Mouse (Mus musculus): ENCODE data around the gene Rpl19. TPM values are rescaled to one million over a fixed set of nuclear protein-coding genes. Genes with fewer than 3 reads are reported as not detected.

The Rpl19 gene
- 850 and 958 TPM in 2 replicates for polyA plus RNA-seq (2012; rRNA removed)

DNA sequence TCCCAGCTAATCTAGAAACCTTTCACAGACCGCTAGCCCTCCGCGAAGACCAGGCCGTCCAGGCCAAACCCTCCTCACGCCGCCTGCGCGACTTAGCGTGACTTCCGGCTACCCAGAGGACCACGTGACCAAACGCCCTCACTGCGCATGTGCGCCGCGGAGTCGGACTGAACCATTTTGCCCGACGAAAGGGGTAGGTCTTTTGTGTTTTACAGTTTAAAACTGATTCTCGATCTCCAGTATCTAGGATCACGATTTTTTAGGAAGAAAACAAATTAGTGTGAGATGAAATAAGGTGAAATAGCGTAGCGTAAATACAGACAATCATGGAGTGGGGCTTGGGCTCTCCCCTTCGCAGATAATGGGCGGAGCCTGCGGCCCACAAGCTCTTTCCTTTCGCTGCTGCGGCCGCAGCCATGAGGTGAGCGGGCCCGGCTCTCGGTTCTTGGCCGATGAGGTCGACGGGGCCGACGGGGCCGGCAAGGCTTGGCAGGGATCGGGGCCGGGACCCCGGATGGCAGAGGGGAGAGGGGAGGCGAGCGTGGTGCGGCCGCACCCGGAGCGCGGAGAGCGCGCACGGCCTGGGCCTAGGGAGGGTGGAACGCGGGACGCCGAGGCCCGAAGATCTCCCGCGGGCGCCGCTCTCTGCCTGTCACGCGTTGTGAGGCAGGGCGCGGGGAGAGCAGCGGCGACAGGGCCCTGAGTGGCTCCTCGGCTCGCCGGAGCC is at the start of gene Rpl19:
TSS of gene Rpl19 (plus strand) at position 141 of the 727 bp plus-strand sequence.

DNA sequence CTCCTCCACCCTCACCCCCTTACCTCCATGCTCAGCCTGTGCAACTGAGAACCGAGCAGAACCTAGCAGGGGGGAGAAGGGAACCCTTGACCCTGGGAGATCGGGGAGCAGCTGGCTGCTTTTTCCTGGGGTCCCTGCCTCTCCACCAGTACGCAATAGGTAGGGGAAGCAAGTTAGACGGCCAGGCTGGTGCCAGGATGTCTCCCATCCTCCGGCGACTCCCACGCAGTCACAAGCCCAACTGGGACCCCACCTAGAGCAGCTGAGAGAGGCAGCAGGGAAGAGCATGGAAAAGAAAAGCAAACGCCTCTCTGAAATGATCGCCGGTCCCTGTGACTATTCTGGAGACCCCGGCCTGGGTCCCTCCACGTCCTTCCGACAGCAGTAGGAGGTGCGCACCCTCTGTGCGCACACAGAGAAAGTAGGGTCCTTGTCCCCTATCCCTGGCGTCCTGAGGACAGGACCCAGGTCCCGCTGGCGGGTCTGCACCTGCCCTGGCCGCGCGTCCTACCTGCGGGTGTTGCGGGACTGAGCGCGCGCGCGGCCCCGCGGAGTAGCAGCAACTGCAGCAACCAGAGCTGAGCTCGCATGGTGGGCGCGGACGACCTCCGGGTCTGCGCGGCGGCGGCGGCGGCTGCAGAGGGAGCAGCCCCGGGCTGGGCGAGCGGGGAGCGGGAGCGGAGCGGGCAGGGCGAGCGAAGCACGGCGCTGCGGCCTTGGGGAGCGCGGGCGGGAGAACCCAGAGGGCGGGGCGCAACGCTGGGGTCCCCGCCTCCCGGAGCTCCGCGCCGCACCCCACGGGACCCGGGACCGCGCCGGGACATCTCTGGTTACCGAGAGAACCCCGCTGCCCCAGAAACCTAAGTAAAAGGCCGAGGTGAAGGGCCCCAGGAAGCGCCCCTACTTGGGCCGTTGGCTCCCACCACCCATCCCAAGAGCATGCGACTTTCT is 40.5 kb upstream of the Rpl19 start, which contains the start of gene Plxdc1:
TSS of gene Plxdc1 (minus strand) at position 718 of the 951 bp plus-strand sequence.

DNA sequence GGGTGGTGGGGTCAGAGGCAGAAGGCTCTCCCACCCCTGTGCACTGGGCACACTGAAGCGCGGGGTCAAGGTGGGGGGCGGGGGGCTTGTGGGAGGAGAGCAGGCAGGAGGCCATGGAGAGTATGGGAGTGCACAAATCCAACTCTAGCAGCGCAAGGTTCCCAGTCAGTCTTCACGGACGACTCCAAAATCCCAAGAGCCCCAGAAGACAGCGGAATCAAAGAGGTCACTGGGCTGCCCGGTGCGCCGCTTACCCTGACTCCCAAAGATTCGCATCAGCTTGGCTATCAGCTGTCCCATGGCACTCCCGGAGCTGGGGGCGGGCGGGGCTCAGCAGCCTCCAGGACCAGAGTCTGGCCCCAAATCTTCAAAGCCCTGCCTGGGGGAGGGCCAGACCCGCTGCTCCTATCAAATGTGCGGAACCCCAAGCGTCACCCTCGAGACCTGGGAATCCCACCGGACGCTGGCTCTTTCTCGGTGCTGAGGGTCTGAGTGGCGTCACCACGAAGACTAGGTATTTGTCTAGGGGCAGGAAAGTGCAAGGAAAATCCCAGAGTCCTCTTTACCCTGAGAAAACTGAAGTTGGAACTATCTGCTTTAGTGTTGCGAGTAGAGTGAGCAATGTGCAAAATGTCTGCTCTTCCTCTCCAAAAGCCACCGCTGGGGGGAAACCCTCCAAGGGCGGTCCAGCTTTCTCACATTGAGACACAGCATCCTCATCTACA is 30.8 kb upstream of the Rpl19 start, which contains the start of gene Arl5c:
TSS of gene Arl5c (minus strand) at position 618 of the 725 bp plus-strand sequence.

DNA sequence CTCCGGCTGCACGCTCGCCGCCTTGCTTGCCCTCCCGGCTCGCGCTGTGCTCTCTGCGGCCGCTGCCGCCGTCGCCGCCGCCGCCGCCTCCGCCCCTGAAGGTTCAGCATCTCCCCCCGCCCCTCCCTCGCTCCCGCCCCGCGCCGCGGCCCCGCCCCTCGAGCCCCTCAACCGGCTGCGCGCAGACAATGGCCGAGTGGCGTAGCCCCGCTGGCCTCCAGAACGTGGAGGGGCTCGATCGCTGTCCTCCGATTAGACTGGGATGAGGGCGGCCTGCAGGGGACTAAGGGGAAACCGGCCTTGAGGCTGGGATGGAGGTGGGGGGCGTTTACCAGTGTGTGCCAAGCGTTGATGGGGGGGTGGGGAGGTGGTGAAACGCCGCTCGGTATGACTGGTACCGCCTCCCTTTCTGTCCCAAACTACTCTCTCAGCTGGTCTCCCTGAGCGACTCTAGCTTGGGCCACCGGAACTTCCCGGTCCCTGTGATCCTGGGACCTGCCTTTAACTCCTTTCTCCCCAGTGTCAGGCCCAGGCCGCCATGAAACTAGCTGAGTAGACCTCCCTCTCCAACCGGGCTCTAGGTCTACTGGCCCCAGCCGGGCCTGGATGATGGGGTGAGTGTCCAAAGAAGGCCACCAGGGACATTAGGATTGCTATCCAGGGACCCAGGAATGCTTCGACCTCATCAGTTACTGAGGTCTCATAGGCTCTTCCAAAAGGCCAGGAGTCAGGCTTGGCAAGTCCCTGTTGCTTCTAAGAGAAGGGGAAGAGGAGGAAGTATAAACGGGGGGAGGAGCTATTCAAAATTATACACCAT is 3.7 kb upstream of the Rpl19 start, which contains the start of gene Cacnb1:
TSS of gene Cacnb1 (minus strand) at position 480 of the 817 bp plus-strand sequence.

DNA sequence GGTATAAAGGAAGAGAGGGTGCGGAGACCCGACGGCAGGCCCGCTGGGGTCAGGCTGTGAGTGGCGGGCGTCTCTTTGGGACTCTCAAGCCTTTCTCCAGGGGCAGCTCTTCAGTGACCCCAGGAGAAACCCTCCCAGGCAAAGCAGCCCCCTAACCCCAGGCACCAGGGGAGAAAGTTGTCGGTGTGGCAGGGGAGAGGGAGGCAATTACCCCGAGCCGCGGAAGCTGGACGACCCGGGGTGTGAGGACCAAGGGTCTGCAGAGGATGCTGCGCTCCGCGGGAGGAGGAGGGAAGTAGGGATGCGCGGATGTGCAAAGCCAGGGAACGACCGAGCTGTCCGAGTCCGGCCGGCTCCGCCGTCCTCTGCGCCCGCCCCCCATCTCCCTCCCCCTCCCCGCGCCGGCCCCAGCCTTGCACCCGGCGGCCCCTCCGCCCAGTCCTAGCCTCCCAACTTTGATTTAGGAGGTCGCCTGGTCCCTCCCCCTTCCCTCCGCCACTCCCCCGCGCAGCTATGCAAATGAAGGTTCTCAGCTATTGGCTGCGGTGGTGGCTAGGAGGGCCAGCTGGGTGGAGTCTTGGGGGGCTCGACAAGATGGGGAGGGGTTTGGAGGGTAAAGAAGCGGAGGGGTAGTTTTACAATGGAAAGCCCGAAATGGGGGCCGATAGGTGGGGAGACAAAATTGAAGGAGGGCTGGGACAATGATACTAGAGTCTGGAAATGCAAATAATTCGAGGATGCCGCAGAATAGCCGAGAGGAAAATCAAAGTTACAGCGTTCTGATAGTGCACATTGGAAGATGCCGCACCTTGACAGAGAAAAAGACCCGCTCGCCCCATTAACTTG is 26.7 kb downstream of the Rpl19 start, which contains the start of gene Stac2:
TSS of gene Stac2 (minus strand) at position 474 of the 846 bp plus-strand sequence.

Other genes starting within 250 kb of the Rpl19 start
- gene Rpl23, start 244.3 kb upstream of the Rpl19 start, polyA plus RNA-seq (2012; rRNA removed), result 465 and 506 TPM in 2 replicates
- 26.2 and 29.9 TPM in 2 replicates for gene Lasp1, start 227.7 kb upstream of the Rpl19 start, polyA plus RNA-seq (2012; rRNA removed)
- 0.22 and 0.30 TPM in 2 replicates for gene B230217C12Rik, start 185.9 kb upstream of the Rpl19 start, polyA plus RNA-seq (2012; rRNA removed)
- 0.24 and 0.28 TPM in 2 replicates for gene Fbxo47, start 142.6 kb upstream of the Rpl19 start, polyA plus RNA-seq (2012; rRNA removed)
- gene Plxdc1, start 40.3 kb upstream of the Rpl19 start, polyA plus RNA-seq (2012; rRNA removed), result 0.76 and 0.85 TPM in 2 replicates
- gene Arl5c, start 30.5 kb upstream of the Rpl19 start, polyA plus RNA-seq (2012; rRNA removed), result 3.9 and 5.6 TPM in 2 replicates
- gene Cacnb1, start 3.7 kb upstream of the Rpl19 start, polyA plus RNA-seq (2012; rRNA removed), result 0.65 and 0.72 TPM in 2 replicates
- gene Stac2, start 26.8 kb downstream of the Rpl19 start, polyA plus RNA-seq (2012; rRNA removed), result 0.02 TPM in 1 of 2 replicates, not detected in the other
- gene Fbxl20, start 123.7 kb downstream of the Rpl19 start, polyA plus RNA-seq (2012; rRNA removed), result 3.8 and 4.8 TPM in 2 replicates
- gene Med1, start 166.6 kb downstream of the Rpl19 start, polyA plus RNA-seq (2012; rRNA removed), result 7.7 and 8.1 TPM in 2 replicates
- gene Cdk12, start 176.3 kb downstream of the Rpl19 start, polyA plus RNA-seq (2012; rRNA removed), result 9.2 and 11.4 TPM in 2 replicates

Measured in liver, embryonic 18 days (tissue).